Mouse (Mus musculus): ENCODE measurements around the gene Trap1.

DNA sequence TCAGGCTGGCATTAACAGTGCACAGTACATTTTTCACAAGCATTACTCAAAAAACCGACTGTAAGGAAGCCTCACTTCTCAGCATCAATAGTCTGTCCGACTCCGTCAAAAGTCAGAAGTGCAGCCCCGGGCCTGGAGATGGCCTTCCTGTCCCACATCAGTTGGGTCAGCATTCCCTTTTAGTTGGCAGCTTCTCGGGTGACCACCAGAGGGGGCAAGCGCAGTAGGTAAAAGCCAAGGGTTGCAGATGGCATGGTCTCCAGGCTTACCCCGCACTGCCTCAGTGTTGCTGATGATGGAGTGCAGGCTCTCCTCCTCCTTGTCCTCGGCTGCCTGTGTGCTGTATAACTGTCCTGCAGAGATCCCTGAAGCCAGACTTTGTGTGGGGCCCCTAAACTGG is 9.0 kb downstream of the Trap1 start:
- TF ChIP-seq CTCF (IDR thresholded peaks at IDR 0.05; ENCODE audit: low read depth, low read length) (peak; percentile 54; the same call in 1 of the 2 replicates), POLR2AphosphoS5 (IDR thresholded peaks at IDR 0.05; ENCODE audit: insufficient replicate concordance, low read depth, low read length) (no peak)
